Mouse (Mus musculus) adipose tissue, adult 10 weeks (tissue): ENCODE data around the gene Vmn2r105. TPM values are rescaled to one million over a fixed set of nuclear protein-coding genes. Genes with fewer than 3 reads are reported as not detected.

ENCODE experiments used
- polyA plus RNA-seq: library from polyadenylated mRNA; stranded (reverse); fragments of 350-450 nt; fragmentation: Illumina TruSeq; extraction: RNeasy Lipid Tissue Mini Kit (QIAGEN cat#74804); gene quantifications from one replicate; pipeline ENCODE4 v1.2.3, GENCODE M21; 2014; ENCODE audit warnings: low read depth, low replicate concordance

The Vmn2r105 gene
- not detected for polyA plus RNA-seq

GRCm38 (mm10) chr17:20234952-20235351 lies at the start of gene Vmn2r105:
Gene Vmn2r105 (minus strand): TSS chr17:20235052.

GRCm38 (mm10) chr17:20182997-20183396 lies 51.9 kb downstream of the Vmn2r105 start, which contains the start of gene Fpr-rs6:
Gene Fpr-rs6 (minus strand): TSS chr17:20183097.

Other genes starting within 250 kb of the Vmn2r105 start
- not detected for gene Vmn2r104, start 186.7 kb downstream of the Vmn2r105 start, polyA plus RNA-seq
- not detected for gene Fpr-rs7, start 120.8 kb downstream of the Vmn2r105 start, polyA plus RNA-seq
- gene Fpr-rs6, start 52.0 kb downstream of the Vmn2r105 start, polyA plus RNA-seq = not detected
- gene Vmn2r106, start 50.5 kb upstream of the Vmn2r105 start, polyA plus RNA-seq = not detected
- gene Vmn2r107, start 110.2 kb upstream of the Vmn2r105 start, polyA plus RNA-seq = not detected
- gene Vmn1r224, start 179.1 kb upstream of the Vmn2r105 start, polyA plus RNA-seq = not detected
- gene Vmn2r108, start 246.3 kb upstream of the Vmn2r105 start, polyA plus RNA-seq = not detected